8 mouse cellular contexts compared by ENCODE assay signal in the genomic region with DNA sequence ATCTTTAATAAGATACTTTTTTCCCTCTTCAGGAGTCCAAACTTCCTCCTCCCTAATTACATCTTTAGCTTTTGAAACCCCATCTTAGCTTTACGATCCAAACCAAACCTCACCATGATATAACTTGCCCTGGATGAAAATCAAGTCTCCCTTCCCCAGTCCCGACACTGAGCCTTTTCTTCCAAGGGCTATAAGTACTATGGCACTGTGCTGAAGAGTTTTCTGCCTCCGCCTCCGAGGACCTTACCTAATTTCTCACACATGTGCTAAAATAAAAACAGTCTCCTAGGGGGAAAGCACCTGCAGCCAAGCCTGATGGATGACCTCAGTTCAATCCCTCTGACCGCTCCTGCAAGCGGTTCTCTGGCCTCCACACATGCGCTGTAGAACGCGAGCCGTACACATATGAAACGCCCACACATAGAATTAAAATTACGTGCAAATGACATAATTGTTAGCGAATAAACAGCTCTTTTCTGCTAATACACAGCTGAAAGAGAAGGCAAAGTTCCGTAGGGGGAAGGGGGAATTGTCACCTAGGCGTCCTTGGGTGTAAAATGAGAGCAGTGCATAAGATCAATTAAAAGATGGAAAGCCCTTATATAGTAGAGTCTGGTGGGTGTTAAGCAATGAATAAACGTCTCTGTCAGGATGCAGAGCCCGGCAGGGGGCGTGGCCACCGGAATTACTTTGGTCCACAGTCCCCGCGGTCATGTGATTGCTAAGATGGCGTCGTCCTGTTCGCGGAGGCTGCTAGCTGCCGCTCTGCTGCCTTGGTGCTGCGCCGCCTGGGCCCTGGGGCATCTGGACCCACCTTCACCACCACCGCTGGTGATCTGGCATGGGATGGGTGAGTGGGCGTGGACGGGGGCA. TPM values are rescaled to one million over a fixed set of nuclear protein-coding genes. Genes with fewer than 3 reads are reported as not detected.
DNase-seq lines count a peak whose midpoint lies in the region; ATAC-seq and TF ChIP-seq lines count a peak whose summit lies in the region.

TSS of gene Ppt1 (plus strand) at position 713 of the 873 bp plus-strand sequence.

- 5% methylated on average over 31 of the region's 31 CpGs for WGBS in forebrain, embryonic 10.5 days
- WGBS in heart, embryonic 15.5 days = 4% methylated on average over 31 of the region's 31 CpGs
- 5% methylated on average over 31 of the region's 31 CpGs for WGBS in liver, embryonic 14.5 days (ENCODE audit: insufficient replicate concordance)
- WGBS in neural tube, embryonic 11.5 days = 5% methylated on average over 31 of the region's 31 CpGs
- 3% methylated on average over 31 of the region's 31 CpGs for WGBS in stomach, postnatal 0 days

- H3K27me3 ChIP-seq in forebrain, embryonic 10.5 days (ENCODE audit: poor library complexity, severe bottlenecking) = no peaks in the 10 kb centered on the region
- no peaks in the 10 kb centered on the region for H3K27me3 ChIP-seq in heart, embryonic 15.5 days
- H3K27me3 ChIP-seq in liver, embryonic 14.5 days (ENCODE audit: control insufficient read depth, insufficient read depth, low read length) = no peaks in the 10 kb centered on the region
- H3K27me3 ChIP-seq in neural tube, embryonic 11.5 days (ENCODE audit: control insufficient read depth, insufficient read depth, low read length) = no peaks in the 10 kb centered on the region
- H3K27me3 ChIP-seq in stomach, postnatal 0 days (ENCODE audit: control insufficient read depth, insufficient read depth, low read length) = no peaks in the 10 kb centered on the region

- peaks cover 64% of the 10 kb centered on the region for H3K4me1 ChIP-seq in forebrain, embryonic 10.5 days
- H3K4me1 ChIP-seq in heart, embryonic 15.5 days (replicated peaks) = peaks cover 19% of the 10 kb centered on the region
- peaks cover 3 to 9% of the 10 kb centered on the region in 2 experiments; a peak in 1 of 4 replicates for H3K4me1 ChIP-seq in liver, embryonic 14.5 days (replicated peaks; ENCODE audit: control insufficient read depth in 2 of 2, insufficient read depth in 2 of 2, low read length in 1 of 2)
- peaks cover 6% of the 10 kb centered on the region for H3K4me1 ChIP-seq in neural tube, embryonic 11.5 days (ENCODE audit: control insufficient read depth, insufficient read depth, low read length)
- H3K4me1 ChIP-seq in stomach, postnatal 0 days (replicated peaks; ENCODE audit: control insufficient read depth, insufficient read depth) = 0 out of 2 replicates have a peak, but pooled peaks cover 2% of the 10 kb centered on the region

- H3K36me3 ChIP-seq in forebrain, embryonic 10.5 days (replicated peaks) = peaks cover 8% of the 10 kb centered on the region
- H3K36me3 ChIP-seq in heart, embryonic 15.5 days = no peaks in the 10 kb centered on the region
- no peaks in the 10 kb centered on the region for H3K36me3 ChIP-seq in liver, embryonic 14.5 days (replicated peaks; ENCODE audit: control insufficient read depth, insufficient read depth, low read depth)
- H3K36me3 ChIP-seq in neural tube, embryonic 11.5 days (ENCODE audit: control insufficient read depth, insufficient read depth, low read length) = no peaks in the 10 kb centered on the region
- H3K36me3 ChIP-seq in stomach, postnatal 0 days (ENCODE audit: control insufficient read depth, insufficient read depth, low read length) = no peaks in the 10 kb centered on the region

- no peak for TF ChIP-seq EP300 in liver, embryonic 14.5 days (IDR thresholded peaks at IDR 0.05; ENCODE audit: low read depth)
- TF ChIP-seq EP300 in stomach, postnatal 0 days (optimal IDR thresholded peaks at IDR 0.05) = no peak

- peak; percentile 59 for DNase-seq in c-Kit-negative CD71-positive TER-119-positive erythroid progenitor cells, embryonic 14.5 days (ENCODE audit: low read depth, low spot score)
- DNase-seq in forebrain, embryonic 10.5 days (ENCODE audit: extremely low spot score, low spot score) = peak; percentile 88
- DNase-seq in kidney, postnatal 25 days = peak; percentile 92 to 95
- peak; percentile 72 to 75 (median 72) for DNase-seq in liver, embryonic 14.5 days (ENCODE audit: low read depth in 3 of 3, low spot score in 3 of 3)
- peak; percentile 89 for DNase-seq in neural tube, embryonic 11.5 days (ENCODE audit: low spot score)
- DNase-seq in stomach, postnatal 0 days (ENCODE audit: low spot score) = peak; percentile 89

- ATAC-seq in CD4-positive, CD25-positive, alpha-beta regulatory T cell, adult 4 months = peak; percentile 97
- peak; percentile 86 for ATAC-seq in heart, embryonic 15.5 days (replicated peaks; ENCODE audit: insufficient number of reproducible peaks, insufficient read depth, low FRiP score, low read depth)
- ATAC-seq in liver, embryonic 14.5 days (ENCODE audit: insufficient read depth) = peak; percentile 90
- peak; percentile 79 for ATAC-seq in neural tube, embryonic 11.5 days (ENCODE audit: insufficient read depth, low FRiP score, low TSS enrichment)
- ATAC-seq in stomach, postnatal 0 days (ENCODE audit: low FRiP score, low TSS enrichment) = peak; percentile 94

- peak within 1 kb of the TSS; percentile 73 for H3K4me2 ChIP-seq in heart, embryonic 15.5 days
- peak within 1 kb of the TSS; percentile 87 for H3K4me2 ChIP-seq in liver, embryonic 14.5 days (ENCODE audit: low read depth)
- H3K4me2 ChIP-seq in neural tube, embryonic 11.5 days (ENCODE audit: low read depth) = peak within 1 kb of the TSS; percentile 67
- peak within 1 kb of the TSS; percentile 84 for H3K4me2 ChIP-seq in stomach, postnatal 0 days (replicated peaks; ENCODE audit: low read depth)

- peak within 1 kb of the TSS; percentile 84 for H3K4me3 ChIP-seq in forebrain, embryonic 10.5 days
- H3K4me3 ChIP-seq in heart, embryonic 15.5 days = peak within 1 kb of the TSS; percentile 84
- peak within 1 kb of the TSS; percentile 79 to 95 for H3K4me3 ChIP-seq in liver, embryonic 14.5 days (ENCODE audit: insufficient read depth in 1 of 2, low read depth in 2 of 2, low read length in 2 of 2)
- H3K4me3 ChIP-seq in neural tube, embryonic 11.5 days (ENCODE audit: low read depth, low read length) = peak within 1 kb of the TSS; percentile 63
- H3K4me3 ChIP-seq in stomach, postnatal 0 days (ENCODE audit: low read depth, low read length) = peak within 1 kb of the TSS; percentile 79

- peak within 1 kb of the TSS; percentile 90 for H3K27ac ChIP-seq in forebrain, embryonic 10.5 days
- H3K27ac ChIP-seq in heart, embryonic 15.5 days = peak within 1 kb of the TSS; percentile 54
- H3K27ac ChIP-seq in liver, embryonic 14.5 days = no peak within 1 kb of the TSS; the same call in 1 of the 2 replicates
- H3K27ac ChIP-seq in neural tube, embryonic 11.5 days (ENCODE audit: low read depth, low read length) = 0 out of 2 replicates have a peak within 1 kb of the TSS, but pooled peaks have one; percentile 0
- H3K27ac ChIP-seq in stomach, postnatal 0 days (replicated peaks) = 0 out of 2 replicates have a peak within 1 kb of the TSS, but pooled peaks have one; percentile 49

- H3K9me3 ChIP-seq in forebrain, embryonic 10.5 days = no peaks in the 10 kb centered on the region
- no peaks in the 10 kb centered on the region for H3K9me3 ChIP-seq in heart, embryonic 15.5 days (replicated peaks)
- no peaks in the 10 kb centered on the region for H3K9me3 ChIP-seq in liver, embryonic 14.5 days (ENCODE audit: control insufficient read depth, low read length)
- no peaks in the 10 kb centered on the region for H3K9me3 ChIP-seq in neural tube, embryonic 11.5 days (ENCODE audit: control insufficient read depth, low read length)
- no peaks in the 10 kb centered on the region for H3K9me3 ChIP-seq in stomach, postnatal 0 days (ENCODE audit: control insufficient read depth, low read length)

- TF ChIP-seq CTCF in liver, embryonic 14.5 days (IDR thresholded peaks at IDR 0.05; ENCODE audit: low read depth) = peak; percentile 50
- TF ChIP-seq CTCF in stomach, postnatal 0 days (IDR thresholded peaks at IDR 0.05; ENCODE audit: low read depth) = peak; percentile 56

- H3K9ac ChIP-seq in heart, embryonic 15.5 days = peak within 1 kb of the TSS; percentile 77
- H3K9ac ChIP-seq in liver, embryonic 14.5 days (replicated peaks) = peak within 1 kb of the TSS; percentile 73
- peak within 1 kb of the TSS; percentile 69 for H3K9ac ChIP-seq in neural tube, embryonic 11.5 days (ENCODE audit: low read length)
- peak within 1 kb of the TSS; percentile 80 for H3K9ac ChIP-seq in stomach, postnatal 0 days (ENCODE audit: low read length)

RNA-seq across cellular contexts. Expression of gene Ppt1, which starts in this region (rescaled TPM):
- 100 to 1,000 TPM; 112 to 156 TPM for polyA plus RNA-seq in CD4-positive, CD25-positive, alpha-beta regulatory T cell, adult 4 months (2017; shearing (Covaris generic))
- polyA plus RNA-seq in forebrain, embryonic 10.5 days (2016; fragmentation: Nextera tagmentation; extraction: Ambion mirVana) = 67.1 and 69.8 TPM in 2 replicates
- 57.9 and 80.6 TPM in 2 replicates for polyA plus RNA-seq in heart, embryonic 15.5 days (2015; fragmentation: Nextera tagmentation; extraction: Ambion mirVana)
- 6.9 and 10.4 TPM in 2 replicates for polyA plus RNA-seq in liver, embryonic 14.5 days (2012; rRNA removed)
- 17.6 and 17.9 TPM in 2 replicates for polyA plus RNA-seq in liver, embryonic 14.5 days (2014; fragmentation: Nextera tagmentation; extraction: Ambion mirVana)
- polyA plus RNA-seq in neural tube, embryonic 11.5 days (2014; fragmentation: Nextera tagmentation; extraction: Ambion mirVana) = 62.1 and 63.2 TPM in 2 replicates
- polyA plus RNA-seq in stomach, postnatal 0 days (2015; fragmentation: Nextera tagmentation; extraction: Ambion mirVana) = 46.8 and 50.7 TPM in 2 replicates
